In genomic region chr3:58166628-58167027, GRCm38 (mm10) we compare ENCODE assay signal across 16 mouse cellular contexts.
A peak's percentile ranks its signal among the peaks of the same experiment; 100 is the strongest.
DNase-seq lines count a peak whose midpoint lies in the region; ATAC-seq and TF ChIP-seq lines count a peak whose summit lies in the region.
"Had no signal": no experiment of that assay in that cellular context is flagged by ENCODE, and none has a peak within 500 bp of the region (broad histone marks: within the 10 kb centered on the region; RNA-seq: fewer than 3 reads in every experiment).

No protein-coding gene starts in this region.

- no peak for TF ChIP-seq EP300 in liver, postnatal 0 days (IDR thresholded peaks at IDR 0.05; ENCODE audit: low read depth)

- WGBS in liver, postnatal 0 days (ENCODE audit: insufficient replicate concordance) = 47% methylated on average over 2 of the region's 2 CpGs

- H3K9me3 ChIP-seq in liver, postnatal 0 days (ENCODE audit: low read length) = no peaks in the 10 kb centered on the region
- H3K9me3 ChIP-seq: embryonic facial prominence, embryonic 12.5 days; hindbrain, embryonic 13.5 days; kidney, embryonic 15.5 days had no signal

- H3K9ac ChIP-seq in liver, postnatal 0 days (replicated peaks) = no peak overlapping the region
- H3K9ac ChIP-seq: embryonic facial prominence, embryonic 12.5 days; hindbrain, embryonic 13.5 days; kidney, embryonic 15.5 days had no signal

- H3K27me3 ChIP-seq in liver, postnatal 0 days (ENCODE audit: insufficient read depth, low read length) = no peaks in the 10 kb centered on the region
- H3K27me3 ChIP-seq: embryonic facial prominence, embryonic 12.5 days; hindbrain, embryonic 13.5 days; kidney, embryonic 15.5 days had no signal

- intact Hi-C loops in heart, postnatal 14 days (cut with DNase I) = no loop called here

- no peak overlapping the region for H3K27ac ChIP-seq in liver, postnatal 0 days (ENCODE audit: low read depth)
- H3K27ac ChIP-seq: embryonic facial prominence, embryonic 12.5 days; hindbrain, embryonic 13.5 days; kidney, embryonic 15.5 days had no signal

- no peaks in the 10 kb centered on the region for H3K4me1 ChIP-seq in liver, postnatal 0 days (ENCODE audit: insufficient read depth)

- DNase-seq in embryo, embryonic 11 days = peak; percentile 18
- no peak for DNase-seq in embryo, embryonic 10 days (ENCODE audit: low spot score)
- peak; percentile 25 for DNase-seq in liver
- DNase-seq in liver, postnatal 0 days = no peak
- peak; percentile 53 for DNase-seq in adrenal gland, postnatal 10 days
- peak; percentile 8 to 28 for DNase-seq in heart, postnatal 14 days
- DNase-seq in layer of hippocampus, postnatal 25 days (ENCODE audit: extremely low spot score in 1 of 2, low spot score in 1 of 2) = no peak
- no peak for DNase-seq in kidney, postnatal 25 days
- DNase-seq: cerebellum, adult 9-10 months; layer of hippocampus, postnatal 36 days; midbrain, embryonic 14.5 days; thymus, postnatal 14 days had no signal

- no peak for TF ChIP-seq CTCF in liver, postnatal 0 days (IDR thresholded peaks at IDR 0.05; ENCODE audit: low read depth)

- H3K4me3 ChIP-seq in liver, postnatal 0 days (ENCODE audit: low read depth, low read length) = no peak overlapping the region
- H3K4me3 ChIP-seq: embryonic facial prominence, embryonic 12.5 days; hindbrain, embryonic 13.5 days; kidney, embryonic 15.5 days had no signal

- H3K4me2 ChIP-seq in liver, postnatal 0 days (ENCODE audit: low read depth, low read length) = no peak overlapping the region
- H3K4me2 ChIP-seq: embryonic facial prominence, embryonic 12.5 days; hindbrain, embryonic 13.5 days; kidney, embryonic 15.5 days had no signal

- H3K36me3 ChIP-seq in liver, postnatal 0 days (replicated peaks; ENCODE audit: insufficient read depth, low read length) = no peaks in the 10 kb centered on the region
- H3K36me3 ChIP-seq: embryonic facial prominence, embryonic 12.5 days; hindbrain, embryonic 13.5 days; kidney, embryonic 15.5 days had no signal

- ATAC-seq in liver, postnatal 0 days = no peak
- ATAC-seq: forebrain, embryonic 14.5 days had no signal

Comparison
In these comparisons a context has a peak if more than half of its experiments do, and no peak if none do; other contexts are left out.
1. DNase-seq: peak in embryo, embryonic 11 days (single experiment), liver (single experiment), adrenal gland, postnatal 10 days (single experiment) and heart, postnatal 14 days (2 of 2); none in embryo, embryonic 10 days (single experiment), liver, postnatal 0 days (single experiment), layer of hippocampus, postnatal 25 days (0 of 2) and kidney, postnatal 25 days (0 of 2).